Mouse (Mus musculus): ENCODE results near the gene Prrg2.
A peak's percentile ranks its signal among the peaks of the same experiment; 100 is the strongest.

DNA sequence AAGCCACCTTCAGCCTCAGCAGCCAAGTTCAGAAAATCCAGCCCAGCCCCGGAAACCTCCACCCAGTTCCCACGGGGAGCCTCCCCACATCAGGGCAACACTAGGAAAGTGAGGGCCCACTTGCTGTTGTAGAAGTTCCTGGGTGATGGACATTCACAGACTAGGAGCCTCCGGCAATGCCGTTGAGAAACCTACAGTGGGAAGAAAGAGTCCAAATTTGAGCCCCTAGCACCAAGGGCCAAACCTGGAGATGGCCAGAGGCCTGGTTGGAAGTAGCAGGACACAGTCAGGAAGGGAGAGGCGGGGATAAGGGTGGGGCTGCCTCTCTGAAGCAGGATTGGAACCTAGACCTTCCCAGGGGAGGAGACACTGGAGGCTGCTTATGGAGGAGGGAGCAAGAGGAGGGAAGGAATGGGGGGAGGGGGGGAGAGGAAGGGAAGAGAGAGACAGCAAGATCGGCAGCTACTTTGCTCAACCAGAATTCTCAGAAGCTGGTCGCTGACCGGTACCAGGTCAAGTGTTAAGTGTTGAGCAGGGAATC lies 43.4 kb downstream of the Prrg2 start:
- TF ChIP-seq CTCF (IDR thresholded peaks at IDR 0.05; ENCODE audit: extremely low read depth, insufficient read length, insufficient replicate concordance, low read depth, low read length) (no peak), POLR2A (IDR thresholded peaks at IDR 0.05; ENCODE audit: low read depth, low read length) (peak; percentile 32; the same call in 1 of the 2 replicates)
